Mouse (Mus musculus): ENCODE data around the gene Inhba. TPM values are rescaled to one million over a fixed set of nuclear protein-coding genes. Genes with fewer than 3 reads are reported as not detected.
A peak's percentile ranks its signal among the peaks of the same experiment; 100 is the strongest.

The Inhba gene
- polyA plus RNA-seq, 1 experiment: 0.28 TPM

DNA sequence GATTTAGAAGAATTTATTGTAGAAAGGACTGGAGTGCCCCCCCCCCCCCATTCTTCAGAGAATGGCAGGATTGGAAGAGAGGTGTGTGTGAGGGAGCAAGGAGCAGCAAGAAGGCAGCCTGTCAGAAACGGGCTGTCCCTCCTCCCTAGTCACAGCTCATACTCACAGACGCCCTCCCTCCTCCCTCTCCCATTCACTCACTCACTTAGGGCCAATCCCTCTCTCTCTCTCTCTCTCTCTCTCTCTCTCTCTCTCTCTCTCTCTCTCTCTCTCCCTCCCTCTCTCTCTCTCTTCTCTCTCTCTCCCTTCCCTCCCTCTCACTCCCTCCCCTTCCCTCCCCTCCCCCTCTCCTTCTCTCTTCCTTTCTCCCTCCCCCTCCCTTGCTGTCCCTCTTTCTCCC, 4.9 kb downstream of the Inhba start:
- no peak overlapping the region for H3K27ac ChIP-seq (ENCODE audit: control insufficient read depth, insufficient read depth, low read depth, low read length)
- peaks cover 9% of the 10 kb centered on the region for H3K4me1 ChIP-seq (ENCODE audit: control insufficient read depth, insufficient read depth, low read length)
- H3K4me3 ChIP-seq (ENCODE audit: control insufficient read depth, low read depth, low read length): no peak overlapping the region
- no peaks in the 10 kb centered on the region for H3K36me3 ChIP-seq (ENCODE audit: control insufficient read depth, insufficient read depth, low read length)
- no peaks in the 10 kb centered on the region; the same call in 1 of the 2 replicates for H3K27me3 ChIP-seq (ENCODE audit: control insufficient read depth, insufficient read depth, low read length)
- TF ChIP-seq POLR2A (IDR thresholded peaks at IDR 0.05; ENCODE audit: control insufficient read depth, low read depth, low read length): no peak
- no peak for TF ChIP-seq CTCF (IDR thresholded peaks at IDR 0.05; ENCODE audit: control insufficient read depth, insufficient read depth, insufficient replicate concordance, low read depth, low read length)

DNA sequence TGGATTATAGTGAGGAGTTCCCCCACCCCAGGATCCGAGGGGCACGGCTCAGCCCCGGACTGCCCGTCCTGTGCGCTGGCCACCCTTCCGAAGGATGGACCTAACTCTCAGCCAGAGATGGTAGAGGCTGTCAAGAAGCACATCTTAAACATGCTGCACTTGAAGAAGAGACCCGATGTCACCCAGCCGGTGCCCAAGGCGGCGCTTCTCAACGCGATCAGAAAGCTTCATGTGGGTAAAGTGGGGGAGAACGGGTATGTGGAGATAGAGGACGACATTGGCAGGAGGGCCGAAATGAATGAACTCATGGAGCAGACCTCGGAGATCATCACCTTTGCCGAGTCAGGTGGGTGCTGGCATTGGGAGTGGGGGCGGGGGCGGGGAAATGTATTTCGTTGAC, 5.7 kb downstream of the Inhba start:
- no peak overlapping the region for H3K27ac ChIP-seq (ENCODE audit: control insufficient read depth, insufficient read depth, low read depth, low read length)
- no peaks in the 10 kb centered on the region for H3K27me3 ChIP-seq (ENCODE audit: control insufficient read depth, insufficient read depth, low read length)
- TF ChIP-seq CTCF (IDR thresholded peaks at IDR 0.05; ENCODE audit: control insufficient read depth, insufficient read depth, insufficient replicate concordance, low read depth, low read length) (no peak), POLR2A (IDR thresholded peaks at IDR 0.05; ENCODE audit: control insufficient read depth, low read depth, low read length) (no peak)
- H3K36me3 ChIP-seq (ENCODE audit: control insufficient read depth, insufficient read depth, low read length): no peaks in the 10 kb centered on the region
- H3K4me1 ChIP-seq (ENCODE audit: control insufficient read depth, insufficient read depth, low read length): peaks cover 4% of the 10 kb centered on the region
- peak overlapping the region; percentile 36; the same call in 1 of the 2 replicates for H3K4me3 ChIP-seq (ENCODE audit: control insufficient read depth, low read depth, low read length)

DNA sequence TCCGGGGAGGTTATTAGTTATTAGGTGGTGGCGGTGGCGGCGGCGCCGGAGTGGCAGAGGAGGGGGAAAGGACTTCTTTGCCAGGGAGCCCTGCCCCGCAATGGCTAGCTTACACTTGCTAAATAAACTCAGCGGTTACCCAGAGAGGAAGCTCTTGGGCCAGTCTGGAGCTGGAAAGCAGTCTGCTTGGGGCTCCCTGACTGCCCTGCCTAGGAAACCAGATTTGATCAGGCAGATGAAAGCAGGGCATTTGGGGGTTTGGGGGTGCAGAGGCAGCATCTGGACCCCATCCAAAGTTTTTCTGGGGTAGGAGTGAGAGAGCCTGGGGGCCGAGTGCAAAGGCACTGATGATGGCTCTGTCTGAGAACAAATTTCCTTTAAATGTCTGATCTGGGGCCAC, 6.1 kb downstream of the Inhba start:
- TF ChIP-seq POLR2A (IDR thresholded peaks at IDR 0.05; ENCODE audit: control insufficient read depth, low read depth, low read length) (no peak), CTCF (IDR thresholded peaks at IDR 0.05; ENCODE audit: control insufficient read depth, insufficient read depth, insufficient replicate concordance, low read depth, low read length) (no peak)
- H3K27me3 ChIP-seq (ENCODE audit: control insufficient read depth, insufficient read depth, low read length): no peaks in the 10 kb centered on the region
- peak overlapping the region; percentile 36; the same call in 1 of the 2 replicates for H3K4me3 ChIP-seq (ENCODE audit: control insufficient read depth, low read depth, low read length)
- H3K27ac ChIP-seq (ENCODE audit: control insufficient read depth, insufficient read depth, low read depth, low read length): no peak overlapping the region
- no peaks in the 10 kb centered on the region for H3K36me3 ChIP-seq (ENCODE audit: control insufficient read depth, insufficient read depth, low read length)
- H3K4me1 ChIP-seq (ENCODE audit: control insufficient read depth, insufficient read depth, low read length): peaks cover 2% of the 10 kb centered on the region; the same call in 1 of the 2 replicates

DNA sequence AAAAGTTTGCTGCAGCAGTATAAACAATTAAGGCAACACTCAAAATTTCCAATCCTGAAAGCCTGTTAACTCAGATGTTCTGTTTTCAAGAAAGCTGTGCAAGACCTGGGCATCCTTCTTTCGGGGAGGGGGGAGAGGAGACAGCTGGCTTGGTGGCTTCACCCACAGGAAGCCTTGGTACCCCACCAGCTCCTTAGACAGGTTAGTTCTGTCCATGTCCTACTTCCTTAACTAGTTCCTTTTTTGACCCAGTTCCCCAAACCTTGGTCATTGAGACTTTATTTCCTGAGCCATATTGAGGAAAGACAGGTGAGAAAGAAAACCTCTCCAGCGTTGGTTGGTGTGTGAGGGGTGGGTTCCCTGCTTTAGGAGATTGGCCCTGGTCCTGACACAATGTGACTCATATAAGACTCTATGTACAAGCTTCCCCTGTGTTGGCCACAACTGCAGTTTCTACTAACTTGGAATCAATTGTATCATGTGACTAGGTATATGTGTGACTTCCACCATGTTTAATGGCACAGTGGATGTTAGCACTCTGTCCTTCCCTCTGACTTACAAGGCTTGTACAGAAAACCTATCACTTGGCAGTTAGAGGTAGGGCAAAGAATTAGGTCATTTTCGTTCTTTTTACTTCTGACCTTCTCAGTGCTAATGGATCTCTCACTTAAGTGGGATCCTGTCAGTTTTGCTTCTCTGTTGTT, 7.3 kb downstream of the Inhba start:
- peaks cover 2% of the 10 kb centered on the region; the same call in 1 of the 2 replicates for H3K4me1 ChIP-seq (ENCODE audit: control insufficient read depth, insufficient read depth, low read length)
- H3K27ac ChIP-seq (ENCODE audit: control insufficient read depth, insufficient read depth, low read depth, low read length): no peak overlapping the region
- H3K4me3 ChIP-seq (ENCODE audit: control insufficient read depth, low read depth, low read length): no peak overlapping the region
- H3K36me3 ChIP-seq (ENCODE audit: control insufficient read depth, insufficient read depth, low read length): no peaks in the 10 kb centered on the region
- no peaks in the 10 kb centered on the region for H3K27me3 ChIP-seq (ENCODE audit: control insufficient read depth, insufficient read depth, low read length)
- TF ChIP-seq CTCF (IDR thresholded peaks at IDR 0.05; ENCODE audit: control insufficient read depth, insufficient read depth, insufficient replicate concordance, low read depth, low read length) (no peak), POLR2A (IDR thresholded peaks at IDR 0.05; ENCODE audit: control insufficient read depth, low read depth, low read length) (no peak)

DNA sequence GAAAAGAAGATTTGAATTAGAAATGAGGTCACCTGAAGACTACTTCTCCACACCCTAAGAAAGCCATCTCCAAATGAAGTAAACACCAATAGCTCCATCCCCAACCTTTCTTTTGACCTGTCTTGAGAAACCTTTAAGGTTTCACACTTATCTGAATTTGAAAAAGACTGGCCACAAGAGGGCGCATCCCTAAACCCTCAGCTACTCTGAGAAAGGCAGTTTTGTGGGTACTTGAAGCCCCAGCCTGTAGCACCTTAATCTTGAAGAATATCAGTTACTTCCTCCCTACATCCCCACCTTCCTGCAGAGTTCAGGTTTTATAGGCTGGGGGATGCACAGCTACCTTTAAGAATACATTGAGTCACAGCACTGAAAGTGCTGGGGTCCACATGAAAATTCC, 9.0 kb downstream of the Inhba start:
- peaks cover 2% of the 10 kb centered on the region; the same call in 1 of the 2 replicates for H3K4me1 ChIP-seq (ENCODE audit: control insufficient read depth, insufficient read depth, low read length)

DNA sequence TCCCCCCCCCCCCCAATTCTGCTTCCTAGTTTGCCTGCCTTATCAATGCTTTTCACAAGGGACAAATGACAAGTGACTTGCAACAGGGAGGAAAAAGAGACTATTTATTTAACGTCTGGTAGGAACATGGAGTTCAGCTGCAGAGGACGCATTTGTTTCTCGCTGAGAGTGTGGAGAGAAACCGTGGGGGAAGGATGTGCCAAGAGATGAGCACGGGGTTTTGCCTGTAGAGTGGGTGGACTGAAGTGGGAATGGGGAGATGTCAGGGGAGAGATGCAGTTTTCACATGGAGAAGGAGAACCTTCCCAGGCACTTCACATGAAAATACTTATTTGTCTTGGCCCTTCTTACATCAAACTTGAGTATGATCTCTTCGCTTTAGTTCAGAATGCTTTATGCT, 9.5 kb downstream of the Inhba start:
- Histone ChIP-seq H3K27me3 (ENCODE audit: control insufficient read depth, insufficient read depth, low read length) (no peaks in the 10 kb centered on the region), H3K4me3 (ENCODE audit: control insufficient read depth, low read depth, low read length) (no peak overlapping the region), H3K36me3 (ENCODE audit: control insufficient read depth, insufficient read depth, low read length) (no peaks in the 10 kb centered on the region), H3K4me1 (ENCODE audit: control insufficient read depth, insufficient read depth, low read length) (peaks cover 3% of the 10 kb centered on the region), H3K27ac (ENCODE audit: control insufficient read depth, insufficient read depth, low read depth, low read length) (no peak overlapping the region)
- TF ChIP-seq CTCF (IDR thresholded peaks at IDR 0.05; ENCODE audit: control insufficient read depth, insufficient read depth, insufficient replicate concordance, low read depth, low read length): no peak
- TF ChIP-seq POLR2A (IDR thresholded peaks at IDR 0.05; ENCODE audit: control insufficient read depth, low read depth, low read length): no peak

More for the DNA sequence above, 9.0 kb downstream of the Inhba start:
- Histone ChIP-seq H3K4me3 (ENCODE audit: control insufficient read depth, low read depth, low read length) (no peak overlapping the region), H3K27me3 (ENCODE audit: control insufficient read depth, insufficient read depth, low read length) (no peaks in the 10 kb centered on the region), H3K36me3 (ENCODE audit: control insufficient read depth, insufficient read depth, low read length) (no peaks in the 10 kb centered on the region), H3K27ac (ENCODE audit: control insufficient read depth, insufficient read depth, low read depth, low read length) (no peak overlapping the region)
- TF ChIP-seq POLR2A (IDR thresholded peaks at IDR 0.05; ENCODE audit: control insufficient read depth, low read depth, low read length): no peak
- no peak for TF ChIP-seq CTCF (IDR thresholded peaks at IDR 0.05; ENCODE audit: control insufficient read depth, insufficient read depth, insufficient replicate concordance, low read depth, low read length)

DNA sequence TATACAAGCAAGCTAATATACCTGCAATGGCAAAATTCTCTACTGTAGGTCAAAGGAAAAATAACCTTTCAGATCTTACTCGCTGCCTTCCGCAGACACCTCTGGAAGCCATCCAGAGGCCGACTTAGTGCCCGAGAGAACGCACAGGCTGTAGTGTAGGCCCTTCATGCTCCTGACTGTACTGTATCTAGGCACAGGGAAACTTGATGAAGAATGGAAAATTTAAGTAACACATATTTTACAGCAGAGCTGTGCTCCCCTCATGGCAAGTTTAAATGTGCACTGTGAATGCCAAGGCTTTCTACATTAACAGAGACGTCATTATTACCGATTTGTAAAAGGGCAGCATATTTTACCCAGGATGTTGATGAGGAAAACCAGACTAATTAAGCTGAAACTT, 10.2 kb downstream of the Inhba start:
- Histone ChIP-seq H3K4me3 (ENCODE audit: control insufficient read depth, low read depth, low read length) (no peak overlapping the region), H3K36me3 (ENCODE audit: control insufficient read depth, insufficient read depth, low read length) (no peaks in the 10 kb centered on the region), H3K4me1 (ENCODE audit: control insufficient read depth, insufficient read depth, low read length) (peaks cover 10% of the 10 kb centered on the region), H3K27me3 (ENCODE audit: control insufficient read depth, insufficient read depth, low read length) (no peaks in the 10 kb centered on the region), H3K27ac (ENCODE audit: control insufficient read depth, insufficient read depth, low read depth, low read length) (no peak overlapping the region)
- no peak for TF ChIP-seq CTCF (IDR thresholded peaks at IDR 0.05; ENCODE audit: control insufficient read depth, insufficient read depth, insufficient replicate concordance, low read depth, low read length)
- TF ChIP-seq POLR2A (IDR thresholded peaks at IDR 0.05; ENCODE audit: control insufficient read depth, low read depth, low read length): no peak

Data from testis, adult 2 months (tissue).